Mouse (Mus musculus) hindbrain, postnatal 0 days (tissue): ENCODE measurements around the gene Gm15091. TPM values are rescaled to one million over a fixed set of nuclear protein-coding genes. Genes with fewer than 3 reads are reported as not detected.
"Not testable (repeated sequence)": the region's sequence is repeated elsewhere in the genome, so short reads cannot be mapped to it uniquely, and the experiment has no call there.

ENCODE experiments used
- ATAC-seq: fragments of 200-750 bp; cut with Nextera tagmentation; 2 replicates; pipeline ENCODE4 v1.8.0; 2017; ENCODE audit warnings: mild to moderate bottlenecking, moderate TSS enrichment, moderate library complexity
- DNase-seq: peaks from one replicate; pipeline ENCODE4 v3.0.0-alpha.2; 2015; ENCODE audit warnings: low spot score
- H3K27ac ChIP-seq: fragments of 300-500 bp; sonication (generic); 2 replicates; pipeline ENCODE4 v1.5.1; 2014; ENCODE audit warnings: mild to moderate bottlenecking
- H3K27me3 ChIP-seq: fragments of 300-500 bp; sonication (generic); 2 replicates; pipeline ENCODE4 v1.6.1; 2014; ENCODE audit warnings: low read length, mixed read lengths; ENCODE audit not compliant: insufficient read depth
- H3K36me3 ChIP-seq: fragments of 300-500 bp; sonication (generic); 2 replicates; pipeline ENCODE4 v1.6.1; 2014; ENCODE audit warnings: low read length, mixed read lengths; ENCODE audit not compliant: insufficient read depth
- H3K4me1 ChIP-seq: fragments of 300-500 bp; sonication (generic); 2 replicates; pipeline ENCODE4 v1.6.1; 2014; ENCODE audit warnings: antibody characterized with exemption, low read length, mixed read lengths; ENCODE audit not compliant: insufficient read depth
- H3K4me2 ChIP-seq: fragments of 300-500 bp; sonication (generic); 2 replicates; pipeline ENCODE4 v1.6.1; 2014; ENCODE audit warnings: low read depth, mild to moderate bottlenecking, low read length, moderate library complexity, mixed read lengths
- H3K4me3 ChIP-seq: fragments of 300-500 bp; sonication (generic); 2 replicates; pipeline ENCODE4 v1.5.1; 2014; ENCODE audit warnings: low read length
- H3K9ac ChIP-seq: fragments of 300-500 bp; sonication (generic); replicated peaks from 2 replicates; pipeline ENCODE4 v1.6.1; 2014; ENCODE audit warnings: mild to moderate bottlenecking, low read length, moderate library complexity, mixed read lengths
- H3K9me3 ChIP-seq: fragments of 300-500 bp; sonication (generic); 2 replicates; pipeline ENCODE4 v1.6.1; 2016; ENCODE audit warnings: low read length, mixed read lengths
- WGBS: fragments of 180-500 bp; shearing (Covaris S2); extraction: QIAGEN DNeasy Blood & Tissue Kit; methylation state at CpG from one replicate; pipeline ENCODE4 v1.1.7; 2014; 5-methylcytosine and 5-hydroxymethylcytosine counted together
- polyA plus RNA-seq: library from polyadenylated mRNA; unstranded; fragments of >200 nt; fragmentation: Nextera tagmentation; extraction: Ambion mirVana; gene quantifications from 2 replicates; pipeline ENCODE4 v1.2.1, GENCODE M21; 2015
- total RNA-seq: library from RNA; depleted of rRNA; stranded (reverse); fragments of >200 nt; gene quantifications from 2 replicates; pipeline ENCODE4 v1.2.3, GENCODE M21; 2014; rRNA removed

The Gm15091 gene
- not detected in 2 replicates for total RNA-seq
- polyA plus RNA-seq, result not detected in 2 replicates

- not testable (repeated sequence) for H3K9ac ChIP-seq, H3K36me3 ChIP-seq, H3K4me1 ChIP-seq, DNase-seq, ATAC-seq, H3K27ac ChIP-seq, H3K4me2 ChIP-seq, H3K4me3 ChIP-seq, H3K9me3 ChIP-seq, H3K27me3 ChIP-seq
- WGBS, result 80% methylated on average over 5 of the region's 6 CpGs
Observed at GRCm38 (mm10) chrX:149941355-149941754, at the start of gene Gm15091. Gm15091 (plus strand) TSS chrX:149941655.

Other genes starting within 250 kb of the Gm15091 start
- not detected in 2 replicates for gene Gm15097, start 157.2 kb upstream of the Gm15091 start, total RNA-seq
- not detected in 2 replicates for gene Gm15097, start 157.2 kb upstream of the Gm15091 start, polyA plus RNA-seq